Mouse (Mus musculus): ENCODE measurements around the gene Sept9.

DNA sequence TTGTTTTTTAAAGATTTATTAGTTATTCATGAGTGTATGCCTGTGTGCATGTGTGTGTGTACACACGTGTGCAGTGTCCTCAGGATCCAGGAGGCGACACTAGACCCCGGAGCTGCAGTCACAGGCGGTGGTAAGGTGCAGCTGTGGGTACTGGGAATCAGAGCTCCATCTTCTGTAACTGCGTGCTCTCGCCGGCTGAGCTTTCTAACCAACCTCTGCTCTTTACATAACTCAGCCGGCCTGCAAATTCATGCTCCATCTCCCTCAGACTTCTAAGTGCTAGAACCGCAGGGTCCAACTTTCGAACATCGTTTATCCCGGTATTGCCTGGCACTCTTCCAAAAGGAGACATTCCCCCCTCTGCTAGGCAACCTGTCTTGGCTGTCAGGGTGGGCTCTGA lies 24.0 kb upstream of the Sept9 start:
- TF ChIP-seq E2F4 (IDR thresholded peaks at IDR 0.05; ENCODE audit: insufficient read depth) (no peak), POLR2A (IDR thresholded peaks at IDR 0.05; ENCODE audit: insufficient read length, low read depth) (no peak), MYOD1 (IDR thresholded peaks at IDR 0.05; ENCODE audit: control insufficient read depth in 1 of 3, insufficient read length in 2 of 3, low read depth in 2 of 3) (no peak), USF1 (IDR thresholded peaks at IDR 0.05; ENCODE audit: low read depth) (no peak), POLR2AphosphoS2 (IDR thresholded peaks at IDR 0.05; ENCODE audit: insufficient read length, low read depth) (no peak), CEBPB (IDR thresholded peaks at IDR 0.05; ENCODE audit: insufficient read depth, poor library complexity, severe bottlenecking) (no peak), TCF12 (IDR thresholded peaks at IDR 0.05; ENCODE audit: insufficient read depth, poor library complexity, severe bottlenecking) (no peak), SRF (IDR thresholded peaks at IDR 0.05; ENCODE audit: control insufficient read depth, insufficient read length, low read depth) (no peak)
